Mouse (Mus musculus): Measurements from ENCODE around the gene Ccdc146.

DNA sequence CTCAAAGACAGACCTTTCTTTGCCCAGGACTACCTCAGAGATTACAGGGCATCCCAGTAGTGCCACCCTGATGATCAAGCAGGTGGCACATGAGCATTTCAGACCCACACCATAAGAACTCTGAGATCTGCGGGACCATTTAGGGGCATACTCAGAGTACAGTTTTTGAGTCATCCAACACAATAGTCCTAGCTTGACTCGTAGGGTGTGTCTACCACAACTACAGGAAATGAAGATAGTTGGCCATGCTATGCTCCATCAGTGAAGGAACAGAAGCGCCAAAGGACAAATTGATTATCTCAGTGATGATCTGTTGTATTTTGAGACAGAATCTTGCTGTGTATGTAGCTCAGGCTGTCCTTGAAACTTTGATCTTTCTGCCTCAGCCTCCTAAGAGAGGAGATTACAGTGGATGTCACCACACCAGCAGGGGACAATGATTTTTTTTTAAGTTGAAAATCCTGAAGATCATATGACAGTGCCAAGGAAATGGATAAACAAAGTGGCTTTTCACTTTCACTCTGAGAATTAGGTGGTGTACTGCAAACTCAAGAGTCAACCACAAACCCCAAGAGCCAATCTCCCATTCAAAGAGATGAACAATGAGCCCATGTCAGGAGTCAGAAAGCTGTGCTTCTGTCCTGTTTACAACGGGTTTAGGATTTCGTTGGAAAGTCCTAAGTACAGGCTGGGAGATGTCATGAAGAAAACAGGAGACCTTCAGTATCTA is 54.1 kb downstream of the Ccdc146 start:
- TF ChIP-seq POLR2A (IDR thresholded peaks at IDR 0.05; ENCODE audit: low read depth, low read length): no peak
- TF ChIP-seq CTCF (IDR thresholded peaks at IDR 0.05; ENCODE audit: extremely low read depth, insufficient read length, insufficient replicate concordance, low read depth, low read length): no peak
